ENCODE assay signal across 14 mouse cellular contexts in genomic region chr7:28971029-28971428, GRCm38 (mm10). TPM values are rescaled to one million over a fixed set of nuclear protein-coding genes. Genes with fewer than 3 reads are reported as not detected.
DNase-seq lines count a peak whose midpoint lies in the region; ATAC-seq and TF ChIP-seq lines count a peak whose summit lies in the region.
"Had no signal": no experiment of that assay in that cellular context is flagged by ENCODE, and none has a peak within 500 bp of the region (broad histone marks: within the 10 kb centered on the region; RNA-seq: fewer than 3 reads in every experiment).

No protein-coding gene starts in this region.

- H3K4me3 ChIP-seq in gastrocnemius, adult 2 months: no peak overlapping the region
- H3K4me3 ChIP-seq in limb, embryonic 15.5 days: no peak overlapping the region
- no peak overlapping the region for H3K4me3 ChIP-seq in limb, embryonic 10.5 days
- no peak overlapping the region for H3K4me3 ChIP-seq in brown adipose tissue, adult 24 weeks (ENCODE audit: insufficient read depth, low read depth, low read length)
- no peak overlapping the region for H3K4me3 ChIP-seq in stomach, embryonic 15.5 days (replicated peaks)
- H3K4me3 ChIP-seq in liver, embryonic 11.5 days (ENCODE audit: low read depth, low read length): no peak overlapping the region
- H3K4me3 ChIP-seq: forebrain, embryonic 10.5 days; hindbrain, embryonic 12.5 days had no signal

- no peak for ATAC-seq in limb, embryonic 15.5 days (ENCODE audit: insufficient number of reproducible peaks, low FRiP score, low TSS enrichment, low read depth)
- ATAC-seq in stomach, embryonic 15.5 days (ENCODE audit: insufficient read depth, low FRiP score, low read depth): peak; percentile 53; the same call in 1 of the 2 replicates
- no peak for ATAC-seq in liver, embryonic 11.5 days (replicated peaks; ENCODE audit: low FRiP score)

- no peaks in the 10 kb centered on the region for H3K27me3 ChIP-seq in limb, embryonic 15.5 days
- H3K27me3 ChIP-seq in limb, embryonic 10.5 days (ENCODE audit: low read depth, poor library complexity, severe bottlenecking): no peaks in the 10 kb centered on the region
- no peaks in the 10 kb centered on the region for H3K27me3 ChIP-seq in stomach, embryonic 15.5 days (replicated peaks)
- H3K27me3 ChIP-seq in liver, embryonic 11.5 days (replicated peaks; ENCODE audit: control insufficient read depth, insufficient read depth, low read length): no peaks in the 10 kb centered on the region
- H3K27me3 ChIP-seq: hindbrain, embryonic 12.5 days had no signal

- 85% methylated on average over 7 of the region's 7 CpGs for WGBS in limb, embryonic 15.5 days
- 93% methylated on average over 7 of the region's 7 CpGs for WGBS in limb, embryonic 10.5 days
- 80% methylated on average over 7 of the region's 7 CpGs for WGBS in stomach, embryonic 15.5 days
- WGBS in liver, embryonic 11.5 days: 70% methylated on average over 7 of the region's 7 CpGs

- H3K9me3 ChIP-seq in limb, embryonic 15.5 days: no peaks in the 10 kb centered on the region
- no peaks in the 10 kb centered on the region for H3K9me3 ChIP-seq in limb, embryonic 10.5 days (replicated peaks)
- H3K9me3 ChIP-seq in stomach, embryonic 15.5 days: no peaks in the 10 kb centered on the region
- H3K9me3 ChIP-seq in liver, embryonic 11.5 days (ENCODE audit: control insufficient read depth, low read length): no peaks in the 10 kb centered on the region
- H3K9me3 ChIP-seq: forebrain, embryonic 10.5 days; hindbrain, embryonic 12.5 days had no signal

- H3K27ac ChIP-seq in gastrocnemius, adult 2 months: peak overlapping the region; percentile 82
- H3K27ac ChIP-seq in limb, embryonic 15.5 days: peak overlapping the region; percentile 28; the same call in 1 of the 2 replicates
- H3K27ac ChIP-seq in limb, embryonic 10.5 days: no peak overlapping the region
- peak overlapping the region; percentile 40; the same call in 1 of the 2 replicates for H3K27ac ChIP-seq in brown adipose tissue, adult 24 weeks (replicated peaks; ENCODE audit: low read depth, low read length)
- H3K27ac ChIP-seq in stomach, embryonic 15.5 days: peak overlapping the region; percentile 78
- H3K27ac ChIP-seq in liver, embryonic 11.5 days (ENCODE audit: low read depth, low read length): no peak overlapping the region
- H3K27ac ChIP-seq: forebrain, embryonic 10.5 days; hindbrain, embryonic 12.5 days had no signal

- H3K4me2 ChIP-seq in limb, embryonic 15.5 days: no peak overlapping the region
- H3K4me2 ChIP-seq in stomach, embryonic 15.5 days: no peak overlapping the region
- H3K4me2 ChIP-seq in liver, embryonic 11.5 days: no peak overlapping the region
- H3K4me2 ChIP-seq: hindbrain, embryonic 12.5 days had no signal

- no peak overlapping the region for H3K9ac ChIP-seq in limb, embryonic 15.5 days
- H3K9ac ChIP-seq in stomach, embryonic 15.5 days: no peak overlapping the region
- H3K9ac ChIP-seq in liver, embryonic 11.5 days (ENCODE audit: low read depth, low read length): no peak overlapping the region
- H3K9ac ChIP-seq: hindbrain, embryonic 12.5 days had no signal

- H3K36me3 ChIP-seq in limb, embryonic 15.5 days: peaks cover 53% of the 10 kb centered on the region
- H3K36me3 ChIP-seq in limb, embryonic 10.5 days: peaks cover 64% of the 10 kb centered on the region
- peaks cover 26% of the 10 kb centered on the region for H3K36me3 ChIP-seq in stomach, embryonic 15.5 days
- peaks cover 30% of the 10 kb centered on the region for H3K36me3 ChIP-seq in liver, embryonic 11.5 days (ENCODE audit: control insufficient read depth, insufficient read depth, low read length)

- TF ChIP-seq CTCF in gastrocnemius, adult 2 months (IDR thresholded peaks at IDR 0.05): no peak

- no peak for DNase-seq in gastrocnemius, adult 2 months
- DNase-seq in gastrocnemius, postnatal 25 days: no peak
- DNase-seq in limb, embryonic 10.5 days (ENCODE audit: low spot score): no peak
- no peak for DNase-seq in spleen, adult 12 weeks (ENCODE audit: low spot score)
- DNase-seq in liver, embryonic 11.5 days (ENCODE audit: low spot score): no peak
- DNase-seq: cerebellum, adult 2 months; embryo, embryonic 11 days; kidney, postnatal 14 days; liver had no signal

- intact Hi-C loops in gastrocnemius, adult 2 months (cut with DNase I): loop anchor here (5.0 kb wide), 1 partner anchor 164 kb away; the partner anchor contains the start of gene Hnrnpl

- H3K4me1 ChIP-seq in limb, embryonic 15.5 days: peaks cover 22% of the 10 kb centered on the region
- H3K4me1 ChIP-seq in limb, embryonic 10.5 days: peaks cover 7% of the 10 kb centered on the region; the same call in 1 of the 2 replicates
- H3K4me1 ChIP-seq in brown adipose tissue, adult 24 weeks (ENCODE audit: control insufficient read depth, insufficient read depth, insufficient read length, low read length): peaks cover 18% of the 10 kb centered on the region
- H3K4me1 ChIP-seq in stomach, embryonic 15.5 days: peaks cover 16% of the 10 kb centered on the region
- H3K4me1 ChIP-seq in liver, embryonic 11.5 days (replicated peaks; ENCODE audit: control insufficient read depth, insufficient read depth, low read length): peaks cover 4% of the 10 kb centered on the region; the same call in 1 of the 2 replicates
- H3K4me1 ChIP-seq: hindbrain, embryonic 12.5 days had no signal

RNA-seq across cellular contexts. Expression of gene Actn4, which starts 8.9 kb away (rescaled TPM):
- total RNA-seq in gastrocnemius, adult 2 months (2021): 10 to 100 TPM; 27.1 to 40.2 TPM
- total RNA-seq in gastrocnemius, postnatal 25 days (2021): 10 to 100 TPM; 36.7 to 45.8 TPM
- 347 and 359 TPM in 2 replicates for polyA plus RNA-seq in limb, embryonic 15.5 days (2015; fragmentation: Nextera tagmentation; extraction: Ambion mirVana)
- polyA plus RNA-seq in limb, embryonic 10.5 days (2016; fragmentation: Nextera tagmentation; extraction: Ambion mirVana): 253 and 285 TPM in 2 replicates
- 122 and 135 TPM in 2 replicates for polyA plus RNA-seq in brown adipose tissue, adult 24 weeks (2012; ENCODE audit: insufficient read depth, insufficient read length, missing spikeins)
- polyA plus RNA-seq in stomach, embryonic 15.5 days (2015; fragmentation: Nextera tagmentation; extraction: Ambion mirVana): 319 and 341 TPM in 2 replicates
- 191 and 209 TPM in 2 replicates for polyA plus RNA-seq in liver, embryonic 11.5 days (2014; fragmentation: Nextera tagmentation; extraction: Ambion mirVana)

RNA-seq across cellular contexts. Expression of gene Eif3k, which starts 10.6 kb away (rescaled TPM):
- total RNA-seq in gastrocnemius, adult 2 months (2021): 100 to 1,000 TPM; 122 to 141 TPM
- 100 to 1,000 TPM; 116 to 137 TPM for total RNA-seq in gastrocnemius, postnatal 25 days (2021)
- polyA plus RNA-seq in limb, embryonic 15.5 days (2015; fragmentation: Nextera tagmentation; extraction: Ambion mirVana): 372 and 387 TPM in 2 replicates
- 446 and 467 TPM in 2 replicates for polyA plus RNA-seq in limb, embryonic 10.5 days (2016; fragmentation: Nextera tagmentation; extraction: Ambion mirVana)
- 165 and 216 TPM in 2 replicates for polyA plus RNA-seq in brown adipose tissue, adult 24 weeks (2012; ENCODE audit: insufficient read depth, insufficient read length, missing spikeins)
- polyA plus RNA-seq in stomach, embryonic 15.5 days (2015; fragmentation: Nextera tagmentation; extraction: Ambion mirVana): 370 and 373 TPM in 2 replicates
- 421 and 425 TPM in 2 replicates for polyA plus RNA-seq in liver, embryonic 11.5 days (2014; fragmentation: Nextera tagmentation; extraction: Ambion mirVana)

RNA-seq across cellular contexts. Expression of gene Map4k1, which starts 10.8 kb away (rescaled TPM):
- under 1 TPM; 0.25 to 0.33 TPM for total RNA-seq in gastrocnemius, adult 2 months (2021)
- under 1 TPM; 0.29 to 0.36 TPM for total RNA-seq in gastrocnemius, postnatal 25 days (2021)
- polyA plus RNA-seq in limb, embryonic 15.5 days (2015; fragmentation: Nextera tagmentation; extraction: Ambion mirVana): 7.2 and 7.6 TPM in 2 replicates
- 18.9 and 19.4 TPM in 2 replicates for polyA plus RNA-seq in limb, embryonic 10.5 days (2016; fragmentation: Nextera tagmentation; extraction: Ambion mirVana)
- 0.63 and 1.4 TPM in 2 replicates for polyA plus RNA-seq in brown adipose tissue, adult 24 weeks (2012; ENCODE audit: insufficient read depth, insufficient read length, missing spikeins)
- 7.8 and 9.3 TPM in 2 replicates for polyA plus RNA-seq in stomach, embryonic 15.5 days (2015; fragmentation: Nextera tagmentation; extraction: Ambion mirVana)
- polyA plus RNA-seq in liver, embryonic 11.5 days (2014; fragmentation: Nextera tagmentation; extraction: Ambion mirVana): 50.7 and 53.2 TPM in 2 replicates

Comparison
In these comparisons a context has a peak if more than half of its experiments do, and no peak if none do; other contexts are left out.
1. H3K27ac ChIP-seq: peak in gastrocnemius, adult 2 months (single experiment), limb, embryonic 15.5 days (single experiment), brown adipose tissue, adult 24 weeks (single experiment) and stomach, embryonic 15.5 days (single experiment); none in limb, embryonic 10.5 days (single experiment) and liver, embryonic 11.5 days (single experiment).